In genomic region chr9:94750935-94751637, GRCm38 (mm10) we compare ENCODE assay signal across 20 mouse cellular contexts.
DNase-seq lines count a peak whose midpoint lies in the region; ATAC-seq lines count a peak whose summit lies in the region.
"Had no signal": no experiment of that assay in that cellular context is flagged by ENCODE, and none has a peak within 500 bp of the region (broad histone marks: within the 10 kb centered on the region; RNA-seq: fewer than 3 reads in every experiment).

No protein-coding gene starts in this region.

- H3K4me2 ChIP-seq in heart, embryonic 12.5 days = peak overlapping the region; percentile 40
- H3K4me2 ChIP-seq in kidney, embryonic 16.5 days (replicated peaks; ENCODE audit: low read depth, low read length) = peak overlapping the region; percentile 37
- H3K4me2 ChIP-seq in forebrain, embryonic 13.5 days = no peak overlapping the region
- H3K4me2 ChIP-seq: embryonic facial prominence, embryonic 12.5 days; midbrain, embryonic 12.5 days; neural tube, embryonic 12.5 days had no signal

- peaks cover 3% of the 10 kb centered on the region; the same call in 1 of the 2 replicates for H3K27me3 ChIP-seq in heart, embryonic 12.5 days (replicated peaks)
- H3K27me3 ChIP-seq in kidney, embryonic 16.5 days (ENCODE audit: insufficient read depth, low read length) = no peaks in the 10 kb centered on the region
- peaks cover 4% of the 10 kb centered on the region; the same call in 1 of the 2 replicates for H3K27me3 ChIP-seq in forebrain, embryonic 13.5 days
- H3K27me3 ChIP-seq: embryonic facial prominence, embryonic 12.5 days; midbrain, embryonic 12.5 days; neural tube, embryonic 12.5 days had no signal

- peaks cover 8% of the 10 kb centered on the region for H3K4me1 ChIP-seq in heart, embryonic 12.5 days (replicated peaks)
- H3K4me1 ChIP-seq in kidney, embryonic 16.5 days (ENCODE audit: insufficient read depth, low read length) = peaks cover 13% of the 10 kb centered on the region
- peaks cover 22% of the 10 kb centered on the region for H3K4me1 ChIP-seq in forebrain, embryonic 13.5 days
- H3K4me1 ChIP-seq: embryonic facial prominence, embryonic 12.5 days had no signal

- no peak overlapping the region for H3K4me3 ChIP-seq in heart, embryonic 12.5 days
- H3K4me3 ChIP-seq in kidney, embryonic 16.5 days (ENCODE audit: low read length) = no peak overlapping the region
- no peak overlapping the region for H3K4me3 ChIP-seq in forebrain, embryonic 13.5 days
- H3K4me3 ChIP-seq: embryonic facial prominence, embryonic 12.5 days; midbrain, embryonic 12.5 days; neural tube, embryonic 12.5 days had no signal

- H3K36me3 ChIP-seq in heart, embryonic 12.5 days = no peaks in the 10 kb centered on the region
- no peaks in the 10 kb centered on the region for H3K36me3 ChIP-seq in kidney, embryonic 16.5 days (ENCODE audit: insufficient read depth, low read length)
- H3K36me3 ChIP-seq in forebrain, embryonic 13.5 days (ENCODE audit: poor library complexity, severe bottlenecking) = no peaks in the 10 kb centered on the region
- H3K36me3 ChIP-seq: embryonic facial prominence, embryonic 12.5 days; midbrain, embryonic 12.5 days; neural tube, embryonic 12.5 days had no signal

- no peak for DNase-seq in heart, postnatal 25 days (ENCODE audit: low spot score)
- DNase-seq in kidney, adult 18-20 months = no peak
- DNase-seq in Muller cell, postnatal 12 days (ENCODE audit: inconsistent ontology term) = peak; percentile 56
- no peak for DNase-seq in urinary bladder, postnatal 36 days (ENCODE audit: low spot score in 2 of 2)
- DNase-seq in adipocyte (ENCODE audit: low spot score) = no peak
- DNase-seq: cerebellum, postnatal 36 days; gastrocnemius, postnatal 10 days; heart, postnatal 10 days; kidney, postnatal 36 days; liver; right cerebral cortex, postnatal 4 days; thymus, adult 18-20 months had no signal

- H3K9ac ChIP-seq in heart, embryonic 12.5 days = no peak overlapping the region
- no peak overlapping the region for H3K9ac ChIP-seq in kidney, embryonic 16.5 days (replicated peaks; ENCODE audit: low read length)
- H3K9ac ChIP-seq in forebrain, embryonic 13.5 days = no peak overlapping the region
- H3K9ac ChIP-seq: embryonic facial prominence, embryonic 12.5 days; midbrain, embryonic 12.5 days; neural tube, embryonic 12.5 days had no signal

- WGBS in heart, embryonic 12.5 days = 43% methylated on average over 19 of the region's 19 CpGs
- 40% methylated on average over 19 of the region's 19 CpGs for WGBS in kidney, embryonic 16.5 days
- WGBS in forebrain, embryonic 13.5 days = 34% methylated on average over 19 of the region's 19 CpGs

- no peak overlapping the region for H3K27ac ChIP-seq in heart, embryonic 12.5 days (ENCODE audit: poor library complexity, severe bottlenecking)
- peak overlapping the region; percentile 4; the same call in 1 of the 2 replicates for H3K27ac ChIP-seq in kidney, embryonic 16.5 days (ENCODE audit: low read length)
- no peak overlapping the region for H3K27ac ChIP-seq in forebrain, embryonic 13.5 days
- H3K27ac ChIP-seq: embryonic facial prominence, embryonic 12.5 days; midbrain, embryonic 12.5 days; neural tube, embryonic 12.5 days had no signal

- H3K9me3 ChIP-seq in heart, embryonic 12.5 days (replicated peaks) = no peaks in the 10 kb centered on the region
- H3K9me3 ChIP-seq in kidney, embryonic 16.5 days (ENCODE audit: low read length) = no peaks in the 10 kb centered on the region
- no peaks in the 10 kb centered on the region for H3K9me3 ChIP-seq in forebrain, embryonic 13.5 days (replicated peaks)
- H3K9me3 ChIP-seq: embryonic facial prominence, embryonic 12.5 days; midbrain, embryonic 12.5 days; neural tube, embryonic 12.5 days had no signal

- no peak for ATAC-seq in heart, embryonic 12.5 days (ENCODE audit: insufficient number of reproducible peaks, low FRiP score)
- ATAC-seq in kidney, embryonic 16.5 days (ENCODE audit: low FRiP score, low TSS enrichment) = peak; percentile 87
- peak; percentile 78 for ATAC-seq in forebrain, embryonic 13.5 days
- ATAC-seq: activated CD4-positive, CD25-positive, alpha-beta regulatory T cell, adult 4 months; inflammation-experienced regulatory T-cells, adult 6 months had no signal

- intact Hi-C loops in heart, postnatal 25 days (cut with DNase I) = no loop called here
